Comparison of ENCODE assay signal across 28 mouse cellular contexts in the genomic region with DNA sequence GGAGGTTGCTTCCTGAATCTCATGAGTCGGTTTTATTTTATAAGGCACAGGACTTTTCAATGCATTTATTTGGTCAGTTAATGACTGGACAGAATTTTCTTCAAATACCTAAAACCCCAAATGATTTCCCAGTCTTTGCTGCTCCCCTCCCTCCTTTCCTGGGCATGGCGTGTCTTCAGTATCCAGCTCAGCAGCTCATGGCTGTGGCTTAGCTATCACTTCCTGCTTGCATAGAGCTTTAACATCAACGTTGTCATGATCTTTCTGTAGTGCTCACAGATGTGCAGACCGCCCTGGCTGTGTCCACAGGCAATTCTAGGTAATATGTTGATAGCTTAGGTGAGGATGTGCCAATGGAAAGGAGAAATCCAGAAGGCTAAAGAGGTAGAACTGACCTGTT. TPM values are rescaled to one million over a fixed set of nuclear protein-coding genes. Genes with fewer than 3 reads are reported as not detected.
"Had no signal": no experiment of that assay in that cellular context is flagged by ENCODE, and none has a peak within 500 bp of the region (broad histone marks: within the 10 kb centered on the region; RNA-seq: fewer than 3 reads in every experiment).

No protein-coding gene starts in this region.

- H3K9ac ChIP-seq: intestine, embryonic 15.5 days; kidney, embryonic 15.5 days; limb, embryonic 12.5 days; limb, embryonic 15.5 days; liver, embryonic 13.5 days; neural tube, embryonic 12.5 days; neural tube, embryonic 15.5 days; stomach, embryonic 15.5 days had no signal

- H3K4me3 ChIP-seq: intestine, embryonic 15.5 days; kidney, embryonic 15.5 days; limb, embryonic 12.5 days; limb, embryonic 15.5 days; liver, embryonic 13.5 days; neural tube, embryonic 12.5 days; neural tube, embryonic 15.5 days; stomach, embryonic 15.5 days had no signal

- H3K36me3 ChIP-seq: intestine, embryonic 15.5 days; kidney, embryonic 15.5 days; limb, embryonic 12.5 days; limb, embryonic 15.5 days; liver, embryonic 13.5 days; neural tube, embryonic 12.5 days; neural tube, embryonic 15.5 days; stomach, embryonic 15.5 days had no signal

- H3K27ac ChIP-seq: intestine, embryonic 15.5 days; kidney, embryonic 15.5 days; limb, embryonic 12.5 days; limb, embryonic 15.5 days; liver, embryonic 13.5 days; neural tube, embryonic 12.5 days; neural tube, embryonic 15.5 days; stomach, embryonic 15.5 days had no signal

- DNase-seq: kidney, adult 11 months; kidney, adult 8-10 months; kidney, postnatal 14 days; kidney, postnatal 4 days; left cerebral cortex, postnatal 4 days; liver, embryonic 13.5 days; lung, adult 2 months; lung, postnatal 14 days; lung, postnatal 4 days; midbrain, embryonic 14.5 days; retina, postnatal 1 day; right cerebral cortex, postnatal 25 days; spleen, adult 18-20 months; thymus, postnatal 4 days had no signal

- H3K27me3 ChIP-seq: intestine, embryonic 15.5 days; kidney, embryonic 15.5 days; limb, embryonic 12.5 days; limb, embryonic 15.5 days; liver, embryonic 13.5 days; neural tube, embryonic 12.5 days; neural tube, embryonic 15.5 days; stomach, embryonic 15.5 days had no signal

- H3K4me2 ChIP-seq: intestine, embryonic 15.5 days; kidney, embryonic 15.5 days; limb, embryonic 12.5 days; limb, embryonic 15.5 days; liver, embryonic 13.5 days; midbrain, embryonic 11.5 days; neural tube, embryonic 12.5 days; neural tube, embryonic 15.5 days; stomach, embryonic 15.5 days had no signal

- ATAC-seq: intestine, embryonic 15.5 days had no signal

- H3K4me1 ChIP-seq: intestine, embryonic 15.5 days; kidney, embryonic 15.5 days; limb, embryonic 12.5 days; limb, embryonic 15.5 days; neural tube, embryonic 12.5 days; neural tube, embryonic 15.5 days; stomach, embryonic 15.5 days had no signal

- H3K9me3 ChIP-seq: intestine, embryonic 15.5 days; kidney, embryonic 15.5 days; limb, embryonic 12.5 days; limb, embryonic 15.5 days; liver, embryonic 13.5 days; neural tube, embryonic 12.5 days; neural tube, embryonic 15.5 days; stomach, embryonic 15.5 days had no signal

RNA-seq across cellular contexts. Expression of gene Ldhc, which starts 11.0 kb away (rescaled TPM):
- total RNA-seq: layer of hippocampus, adult 18-20 months; layer of hippocampus, postnatal 14 days; left cerebral cortex, adult 8-10 months; left cerebral cortex, postnatal 14 days; left cerebral cortex, postnatal 4 days; megakaryocyte-erythroid progenitor cell, adult 5-6 weeks; midbrain, postnatal 0 days had no signal
- polyA plus RNA-seq: intestine, embryonic 15.5 days; limb, embryonic 12.5 days; lung, adult 2 months; midbrain, embryonic 11.5 days; neural tube, embryonic 12.5 days had no signal
